Mouse (Mus musculus) olfactory bulb, adult 2 months (tissue): Measurements from ENCODE around the gene Anks6.

ENCODE experiments used
- CTCF ChIP-seq: fragments of 200-500 bp; IDR thresholded peaks from 2 replicates; pipeline ENCODE4 v1.5.1; 2012; ENCODE audit warnings: low read depth, mild to moderate bottlenecking, low read length, moderate library complexity; ENCODE audit not compliant: insufficient read depth
- POLR2A ChIP-seq: fragments of 200-500 bp; IDR thresholded peaks from 2 replicates; pipeline ENCODE4 v1.6.1; 2012; ENCODE audit warnings: mild to moderate bottlenecking, low read depth, low read length, moderate library complexity; ENCODE audit not compliant: insufficient read depth

DNA sequence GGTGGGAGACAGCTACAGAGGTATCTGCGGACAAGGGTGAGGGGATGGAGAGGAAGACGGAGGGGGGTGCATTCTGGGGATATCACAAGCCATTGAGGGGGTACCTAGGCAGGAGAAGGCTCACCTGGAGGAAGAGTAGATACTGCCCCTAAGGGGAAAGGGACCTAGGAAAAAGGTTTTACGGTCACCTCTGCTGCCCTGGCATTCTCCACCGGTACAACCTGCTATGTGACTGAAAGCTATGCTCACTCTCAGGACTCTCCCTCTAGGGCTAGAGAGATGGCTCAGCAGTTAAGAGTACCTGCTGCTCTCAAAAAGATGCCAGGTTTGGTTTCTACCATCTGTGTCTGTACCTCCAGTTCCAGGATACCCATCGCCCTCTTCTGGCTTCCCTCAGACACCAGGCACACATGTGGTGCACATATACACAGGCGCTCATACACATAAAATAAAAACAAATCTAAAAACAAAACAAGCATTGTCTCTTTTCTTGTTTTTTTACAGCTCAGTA, 1.6 kb downstream of the Anks6 start:
- no peak for TF ChIP-seq POLR2A
- TF ChIP-seq CTCF, result no peak
